Mouse (Mus musculus) thymus, adult 2 months (tissue): ENCODE results near the gene Ftsj1.

Source experiments
- CTCF ChIP-seq: fragments of 200-500 bp; IDR thresholded peaks from 2 replicates; pipeline ENCODE4 v1.5.1; 2012; ENCODE audit warnings: mild to moderate bottlenecking, control low read depth, low read length, moderate library complexity, borderline replicate concordance; ENCODE audit not compliant: control insufficient read depth, poor library complexity, insufficient read depth; ENCODE audit errors: extremely low read depth
- POLR2A ChIP-seq: fragments of 200-500 bp; IDR thresholded peaks from 2 replicates; pipeline ENCODE4 v1.6.1; 2012; ENCODE audit warnings: mild to moderate bottlenecking, low read length, control low read depth, moderate library complexity; ENCODE audit not compliant: control insufficient read depth, poor library complexity, insufficient read depth; ENCODE audit errors: extremely low read depth

GRCm38 (mm10) chrX:8222296-8222677 is 29.9 kb downstream of the Ftsj1 start:
- no peak for TF ChIP-seq CTCF
- no peak for TF ChIP-seq POLR2A
